Mouse (Mus musculus) limb, embryonic 15.5 days (tissue): Measurements from ENCODE around the gene Tgif1. TPM values are rescaled to one million over a fixed set of nuclear protein-coding genes. Genes with fewer than 3 reads are reported as not detected.

Experiments used
- ATAC-seq: fragments of 200-750 bp; cut with Nextera tagmentation; 2 replicates; pipeline ENCODE4 v1.8.0; 2017; ENCODE audit warnings: low read depth, moderate TSS enrichment; ENCODE audit not compliant: insufficient number of reproducible peaks, low FRiP score, low TSS enrichment
- H3K27ac ChIP-seq: fragments of 300-500 bp; sonication (generic); 2 replicates; pipeline ENCODE4 v1.5.1; 2015; ENCODE audit warnings: moderate library complexity, mild to moderate bottlenecking, inconsistent platforms
- H3K27me3 ChIP-seq: fragments of 300-500 bp; sonication (generic); 2 replicates; pipeline ENCODE4 v1.6.1; 2015; ENCODE audit warnings: inconsistent platforms
- H3K36me3 ChIP-seq: fragments of 300-500 bp; sonication (generic); 2 replicates; pipeline ENCODE4 v1.6.1; 2015; ENCODE audit warnings: inconsistent platforms
- H3K4me1 ChIP-seq: fragments of 300-500 bp; sonication (generic); 2 replicates; pipeline ENCODE4 v1.6.1; 2015; ENCODE audit warnings: inconsistent platforms
- H3K4me2 ChIP-seq: fragments of 300-500 bp; sonication (generic); 2 replicates; pipeline ENCODE4 v1.6.1; 2015; ENCODE audit warnings: mild to moderate bottlenecking, inconsistent platforms
- H3K4me3 ChIP-seq: fragments of 300-500 bp; sonication (generic); 2 replicates; pipeline ENCODE4 v1.5.1; 2015; ENCODE audit warnings: mild to moderate bottlenecking, inconsistent platforms
- H3K9ac ChIP-seq: fragments of 300-500 bp; sonication (generic); 2 replicates; pipeline ENCODE4 v1.6.1; 2015; ENCODE audit warnings: inconsistent platforms
- H3K9me3 ChIP-seq: fragments of 300-500 bp; sonication (generic); 2 replicates; pipeline ENCODE4 v1.6.1; 2016; ENCODE audit warnings: inconsistent platforms
- WGBS: fragments of 180-500 bp; shearing (Covaris S2); methylation state at CpG from one replicate; pipeline ENCODE4 v1.1.7; 2015; 5-methylcytosine and 5-hydroxymethylcytosine counted together
- polyA plus RNA-seq: library from polyadenylated mRNA; unstranded; fragments of >200 nt; fragmentation: Nextera tagmentation; extraction: Ambion mirVana; gene quantifications from 2 replicates; pipeline ENCODE4 v1.2.1, GENCODE M21; 2015

Tgif1 gene
- polyA plus RNA-seq, 1 experiment from 2014 or later: 64.6 TPM

DNA sequence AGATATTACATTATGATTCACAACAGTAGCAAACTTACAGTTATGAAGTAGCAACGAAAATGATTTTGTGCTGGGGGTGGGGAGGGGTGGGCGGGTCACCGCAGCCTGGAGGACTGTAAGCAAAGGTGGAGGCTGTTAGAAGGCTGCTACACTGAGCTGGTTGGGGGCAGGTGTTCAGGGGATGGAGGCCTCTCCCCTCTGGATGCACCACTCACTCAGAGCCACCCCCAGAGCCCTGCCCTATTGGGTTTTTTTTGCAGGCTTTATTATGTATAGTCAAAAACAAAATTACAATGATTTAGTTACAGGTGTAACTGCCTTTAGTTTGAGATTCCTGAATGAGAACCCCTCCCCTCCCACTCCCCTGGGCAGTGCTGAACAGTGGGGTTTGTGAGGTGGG lies 11.3 kb upstream of the Tgif1 start:
- H3K27me3 ChIP-seq: no peaks in the 10 kb centered on the region
- H3K4me2 ChIP-seq: no peak overlapping the region
- WGBS: 85% methylated on average over 3 of the region's 3 CpGs
- no peaks in the 10 kb centered on the region for H3K36me3 ChIP-seq
- no peak overlapping the region for H3K27ac ChIP-seq
- ATAC-seq: no peak
- H3K9me3 ChIP-seq: no peaks in the 10 kb centered on the region
- H3K9ac ChIP-seq: no peak overlapping the region
- no peaks in the 10 kb centered on the region for H3K4me1 ChIP-seq
- H3K4me3 ChIP-seq: no peak overlapping the region

DNA sequence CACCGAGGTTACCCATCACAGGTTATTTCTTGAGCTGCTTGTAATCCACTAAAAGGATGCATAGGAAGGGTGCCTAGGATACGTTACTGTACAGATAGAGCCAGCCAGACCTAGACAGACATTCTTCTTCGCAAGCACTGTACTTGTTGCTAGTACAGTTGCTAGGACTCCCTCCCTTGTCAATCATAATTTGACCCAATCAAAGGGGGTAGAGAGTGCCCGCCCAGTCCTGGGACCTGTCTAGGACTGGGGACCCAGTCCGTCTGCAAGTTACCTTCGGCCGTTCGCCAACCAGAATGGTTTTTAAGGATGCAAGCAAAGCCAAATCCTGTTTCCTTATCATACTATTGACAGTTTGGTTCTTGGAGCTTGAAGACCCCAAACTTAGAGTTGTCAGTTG lies 10.8 kb upstream of the Tgif1 start:
- Histone ChIP-seq H3K27ac (no peak overlapping the region), H3K9me3 (no peaks in the 10 kb centered on the region), H3K4me2 (no peak overlapping the region), H3K9ac (no peak overlapping the region), H3K4me3 (no peak overlapping the region), H3K4me1 (no peaks in the 10 kb centered on the region), H3K36me3 (no peaks in the 10 kb centered on the region), H3K27me3 (no peaks in the 10 kb centered on the region)
- WGBS: 92% methylated on average over 8 of the region's 8 CpGs
- no peak for ATAC-seq

DNA sequence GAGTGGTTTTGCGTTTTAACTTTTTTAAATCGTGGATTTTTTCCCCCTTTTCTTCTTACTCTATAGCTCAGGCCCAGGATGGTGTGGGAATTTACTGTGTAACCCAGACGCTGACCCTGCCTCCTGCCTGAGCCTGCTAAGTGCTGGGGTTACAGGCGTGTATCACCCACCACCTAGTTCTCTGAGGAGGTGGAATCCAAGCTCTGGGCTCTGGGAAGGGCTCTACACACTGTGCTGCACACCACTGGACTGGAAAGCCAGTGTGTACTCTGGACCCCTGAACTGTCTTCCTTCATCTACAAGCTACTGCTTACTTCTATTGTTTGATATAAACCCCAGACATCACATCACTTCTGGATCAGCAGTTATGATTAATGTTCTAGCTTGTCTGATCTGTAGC lies 5.5 kb upstream of the Tgif1 start:
- H3K9ac ChIP-seq: no peak overlapping the region
- WGBS: 82% methylated on average over 4 of the region's 4 CpGs
- no peaks in the 10 kb centered on the region for H3K36me3 ChIP-seq
- H3K4me3 ChIP-seq: no peak overlapping the region
- no peak overlapping the region for H3K4me2 ChIP-seq
- no peaks in the 10 kb centered on the region for H3K27me3 ChIP-seq
- ATAC-seq: no peak
- H3K27ac ChIP-seq: no peak overlapping the region
- H3K9me3 ChIP-seq: no peaks in the 10 kb centered on the region
- H3K4me1 ChIP-seq: peaks cover 6% of the 10 kb centered on the region

DNA sequence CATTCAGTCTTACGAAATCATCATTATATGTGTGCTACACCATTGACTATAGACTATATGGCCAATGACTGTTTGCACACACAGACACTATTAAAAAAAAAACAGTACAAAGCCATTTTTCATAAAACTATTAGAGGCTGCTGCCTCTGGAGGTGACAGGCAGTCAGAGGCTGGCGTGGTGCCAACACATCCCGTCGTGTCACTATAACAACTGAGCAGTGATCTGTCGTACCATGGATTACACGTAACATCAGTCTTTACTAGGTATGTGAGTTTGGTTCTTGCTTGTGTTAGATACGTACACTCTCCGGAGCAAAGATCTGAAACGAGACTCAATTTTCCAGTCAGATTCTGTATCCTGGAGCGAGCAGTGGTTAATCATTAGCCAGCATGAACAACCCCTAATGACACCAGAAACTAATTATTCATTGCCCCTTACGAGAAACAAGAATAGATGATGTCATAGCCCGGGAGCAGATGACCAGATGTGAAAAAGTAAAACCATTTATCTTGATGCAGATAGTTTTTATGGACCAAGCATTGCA lies 3.6 kb upstream of the Tgif1 start:
- Histone ChIP-seq H3K36me3 (no peaks in the 10 kb centered on the region), H3K4me3 (no peak overlapping the region), H3K27ac (no peak overlapping the region), H3K9ac (no peak overlapping the region), H3K4me1 (peaks cover 6% of the 10 kb centered on the region), H3K27me3 (no peaks in the 10 kb centered on the region), H3K9me3 (no peaks in the 10 kb centered on the region), H3K4me2 (no peak overlapping the region)
- 59% methylated on average over 12 of the region's 12 CpGs for WGBS
- ATAC-seq: no peak

DNA sequence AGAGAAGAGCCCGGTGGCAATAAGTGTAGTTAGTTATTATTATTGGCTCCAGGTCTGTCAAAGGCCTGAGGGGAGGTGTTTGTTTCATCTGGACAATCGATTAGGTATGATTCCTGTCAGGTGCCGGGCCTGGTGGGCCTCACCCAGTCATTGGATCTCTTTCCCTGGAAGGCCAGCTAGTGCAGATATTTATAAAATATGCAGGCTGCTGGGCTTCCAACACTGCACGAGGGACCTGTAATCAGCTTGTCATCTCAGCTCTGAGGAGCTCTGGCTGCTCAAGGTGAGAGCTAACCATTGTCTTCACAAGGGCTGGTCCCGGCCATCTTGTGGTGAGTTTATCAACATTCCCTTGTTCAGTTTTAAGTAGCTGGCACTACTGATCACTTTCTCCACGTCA lies 675 bp upstream of the Tgif1 start:
- Histone ChIP-seq H3K27me3 (no peaks in the 10 kb centered on the region), H3K4me3 (peak overlapping the region; percentile 73), H3K36me3 (no peaks in the 10 kb centered on the region), H3K9me3 (no peaks in the 10 kb centered on the region), H3K9ac (no peak overlapping the region), H3K4me1 (peaks cover 6% of the 10 kb centered on the region), H3K4me2 (peak overlapping the region; percentile 96), H3K27ac (peak overlapping the region; percentile 97)
- 24% methylated on average over 6 of the region's 6 CpGs for WGBS
- ATAC-seq: no peak

DNA sequence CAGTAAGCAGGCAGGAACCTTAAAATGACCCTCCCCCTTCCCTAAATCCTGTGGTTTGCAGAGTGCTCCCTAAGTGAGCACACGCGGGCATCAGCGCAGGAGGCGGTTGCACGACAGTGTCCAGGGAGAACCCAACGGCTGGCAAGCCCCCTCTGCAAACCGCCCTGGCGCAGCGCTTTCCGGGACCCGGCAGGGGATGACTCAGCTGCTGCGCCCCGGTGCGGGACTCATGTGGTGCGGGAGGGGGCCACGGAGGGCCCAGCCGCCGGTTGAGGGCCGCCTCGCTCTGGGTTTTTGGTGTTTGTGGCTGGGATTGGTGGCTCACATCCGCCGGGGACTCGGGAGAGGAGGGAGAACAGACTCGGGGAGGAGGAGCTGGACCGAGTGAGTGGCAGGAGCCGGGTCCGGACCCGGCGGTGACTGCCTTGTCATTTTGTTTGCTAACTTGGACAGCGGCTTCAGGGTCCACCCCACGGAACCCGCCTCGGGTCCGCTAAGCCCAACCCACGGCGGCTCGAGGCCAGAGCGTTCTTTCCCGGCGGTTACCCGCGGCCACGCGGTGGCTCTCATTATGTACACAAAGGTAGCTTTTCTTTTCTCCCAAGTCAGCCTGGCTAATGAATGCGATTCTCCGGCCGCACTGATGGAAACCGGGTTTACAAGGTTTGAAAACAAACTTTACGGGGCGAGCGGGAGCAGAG lies 510 bp downstream of the Tgif1 start:
- peak; percentile 62 for ATAC-seq
- H3K9me3 ChIP-seq: no peaks in the 10 kb centered on the region
- H3K27me3 ChIP-seq: no peaks in the 10 kb centered on the region
- H3K4me2 ChIP-seq: peak overlapping the region; percentile 96
- peak overlapping the region; percentile 97 for H3K27ac ChIP-seq
- no peaks in the 10 kb centered on the region for H3K36me3 ChIP-seq
- peak overlapping the region; percentile 73 for H3K4me3 ChIP-seq
- peak overlapping the region; percentile 60 for H3K9ac ChIP-seq
- under 1% methylated on average over 51 of the region's 51 CpGs for WGBS
- peaks cover 6% of the 10 kb centered on the region for H3K4me1 ChIP-seq

DNA sequence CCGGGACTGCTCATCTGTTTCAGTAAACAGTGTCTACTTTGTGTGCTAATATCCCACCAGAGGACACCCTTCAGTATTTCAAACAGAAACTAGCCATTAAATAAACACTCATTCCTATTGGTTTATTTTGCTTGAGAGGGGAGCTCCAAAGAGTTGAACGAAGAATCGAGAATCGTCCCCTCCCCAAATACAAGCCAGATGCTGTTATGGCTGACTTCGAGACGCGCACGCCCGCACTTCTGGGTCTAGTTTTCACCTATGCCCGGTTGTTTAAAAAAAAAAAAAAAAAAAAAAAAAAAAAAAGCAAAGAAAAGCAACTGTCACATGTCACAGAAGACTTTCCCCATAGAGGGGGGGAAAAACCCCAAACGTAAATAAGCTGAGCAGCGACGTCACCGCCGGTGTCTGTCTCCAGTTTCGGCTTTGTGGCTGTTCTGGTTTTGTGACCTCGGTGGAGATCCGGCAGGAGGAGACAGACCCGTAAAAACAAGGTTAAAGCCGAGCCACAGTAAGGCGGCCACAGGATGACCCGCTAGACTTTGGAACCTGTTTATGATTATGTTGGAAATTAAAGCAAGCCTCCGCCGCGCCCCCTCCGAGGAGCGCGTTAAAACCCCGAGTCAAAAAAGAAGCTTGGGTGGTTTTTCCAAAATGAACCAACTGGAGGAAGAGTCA lies 1.2 kb downstream of the Tgif1 start:
- Histone ChIP-seq H3K9me3 (no peaks in the 10 kb centered on the region), H3K27ac (peak overlapping the region; percentile 97), H3K36me3 (no peaks in the 10 kb centered on the region), H3K4me3 (peak overlapping the region; percentile 73), H3K4me1 (peaks cover 6% of the 10 kb centered on the region), H3K9ac (peak overlapping the region; percentile 76), H3K4me2 (peak overlapping the region; percentile 96), H3K27me3 (no peaks in the 10 kb centered on the region)
- no peak for ATAC-seq
- WGBS: under 1% methylated on average over 29 of the region's 29 CpGs

DNA sequence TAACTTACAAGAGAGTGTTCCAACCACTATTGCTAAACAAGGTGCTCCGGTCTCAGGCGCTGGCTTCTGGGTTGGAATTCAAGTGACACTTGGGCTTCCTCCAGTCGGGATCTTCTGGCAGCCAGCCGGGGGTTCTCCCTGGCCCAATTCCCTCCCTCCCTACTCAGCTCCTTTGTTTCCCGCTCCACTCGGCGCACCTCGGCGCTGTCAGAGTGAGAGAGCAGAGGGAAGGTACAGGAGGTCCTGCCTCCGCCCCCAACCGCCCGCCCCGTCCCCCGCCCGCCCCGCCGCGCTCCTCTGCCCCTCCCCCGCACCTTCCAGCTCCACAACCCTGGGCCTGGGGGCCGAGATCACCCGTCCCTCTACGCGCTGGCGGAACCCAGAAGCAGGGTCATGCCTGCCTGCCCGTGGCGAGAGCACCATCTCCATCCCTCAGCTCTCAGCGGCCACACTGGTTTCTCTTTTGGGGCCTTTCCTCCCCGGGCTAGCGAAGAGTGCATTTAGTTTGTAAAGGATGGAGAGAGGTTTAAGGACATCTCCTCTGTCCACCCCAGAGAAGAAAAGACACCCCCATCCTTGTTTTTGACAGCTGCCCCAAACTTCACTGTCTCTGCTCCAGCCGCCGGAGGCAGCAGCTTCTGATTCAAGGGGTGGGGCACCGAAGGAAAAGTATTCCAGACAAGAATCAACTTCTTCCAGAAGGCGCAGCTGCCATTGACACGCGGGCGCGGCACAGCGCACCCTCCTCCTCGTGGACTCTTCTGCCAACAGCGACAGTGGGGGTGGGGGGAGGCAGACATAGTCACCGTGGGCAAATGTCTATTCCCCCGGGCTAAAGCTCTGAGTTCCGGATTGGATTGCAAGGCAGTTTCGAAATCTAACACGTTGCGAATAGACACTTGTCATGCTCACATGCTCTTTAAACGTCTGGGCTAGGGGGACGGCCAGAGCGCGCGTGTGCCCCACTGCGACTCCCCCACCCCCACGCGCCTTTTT lies 2.1 kb downstream of the Tgif1 start:
- Histone ChIP-seq H3K27me3 (no peaks in the 10 kb centered on the region), H3K4me3 (peak overlapping the region; percentile 73), H3K27ac (peak overlapping the region; percentile 97), H3K4me2 (peak overlapping the region; percentile 96), H3K36me3 (no peaks in the 10 kb centered on the region), H3K9ac (peak overlapping the region; percentile 76), H3K4me1 (peaks cover 8% of the 10 kb centered on the region), H3K9me3 (no peaks in the 10 kb centered on the region)
- under 1% methylated on average over 52 of the region's 54 CpGs for WGBS
- peak; percentile 63 for ATAC-seq

DNA sequence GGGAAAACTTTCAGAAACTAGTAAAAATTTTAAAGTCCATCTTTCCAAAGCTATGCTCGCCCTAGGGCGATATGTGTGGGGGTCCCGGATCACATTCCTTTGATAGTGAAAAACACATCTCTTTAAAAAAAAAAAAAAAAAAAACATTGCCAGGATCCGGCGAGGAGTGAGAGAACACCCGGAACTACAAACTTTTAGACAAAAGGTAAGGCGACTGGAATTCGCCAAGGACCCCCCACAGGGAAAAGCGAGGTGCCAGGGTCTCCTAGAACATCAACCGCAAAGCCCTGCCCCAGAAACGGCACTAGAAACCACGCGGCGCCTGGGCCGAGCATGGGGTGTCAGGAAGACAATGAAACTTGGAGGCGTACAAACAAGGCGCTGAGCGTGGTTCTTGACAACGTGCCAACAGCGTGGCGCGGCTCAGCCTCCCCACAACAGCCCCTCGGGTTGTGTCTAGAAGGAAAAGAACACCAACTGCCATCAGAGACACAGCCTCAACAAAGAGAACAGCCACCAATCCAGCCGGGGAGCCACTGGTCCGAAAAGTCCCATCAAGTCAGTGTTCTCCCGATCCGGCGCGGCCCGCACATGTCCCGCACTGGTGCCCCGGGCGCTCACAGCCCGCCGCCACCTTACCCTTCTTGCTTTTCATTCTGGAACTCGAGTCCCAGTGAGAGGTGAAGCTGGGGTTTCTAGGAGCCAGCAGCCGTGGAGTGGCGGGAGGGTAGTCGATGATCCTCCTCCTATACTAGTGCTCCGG lies 2.9 kb downstream of the Tgif1 start:
- Histone ChIP-seq H3K9me3 (no peaks in the 10 kb centered on the region), H3K9ac (peak overlapping the region; percentile 76), H3K4me1 (peaks cover 15% of the 10 kb centered on the region), H3K4me3 (peak overlapping the region; percentile 73), H3K27ac (peak overlapping the region; percentile 97), H3K36me3 (peaks cover 6% of the 10 kb centered on the region), H3K27me3 (no peaks in the 10 kb centered on the region), H3K4me2 (peak overlapping the region; percentile 96)
- WGBS: under 1% methylated on average over 40 of the region's 40 CpGs
- no peak for ATAC-seq

DNA sequence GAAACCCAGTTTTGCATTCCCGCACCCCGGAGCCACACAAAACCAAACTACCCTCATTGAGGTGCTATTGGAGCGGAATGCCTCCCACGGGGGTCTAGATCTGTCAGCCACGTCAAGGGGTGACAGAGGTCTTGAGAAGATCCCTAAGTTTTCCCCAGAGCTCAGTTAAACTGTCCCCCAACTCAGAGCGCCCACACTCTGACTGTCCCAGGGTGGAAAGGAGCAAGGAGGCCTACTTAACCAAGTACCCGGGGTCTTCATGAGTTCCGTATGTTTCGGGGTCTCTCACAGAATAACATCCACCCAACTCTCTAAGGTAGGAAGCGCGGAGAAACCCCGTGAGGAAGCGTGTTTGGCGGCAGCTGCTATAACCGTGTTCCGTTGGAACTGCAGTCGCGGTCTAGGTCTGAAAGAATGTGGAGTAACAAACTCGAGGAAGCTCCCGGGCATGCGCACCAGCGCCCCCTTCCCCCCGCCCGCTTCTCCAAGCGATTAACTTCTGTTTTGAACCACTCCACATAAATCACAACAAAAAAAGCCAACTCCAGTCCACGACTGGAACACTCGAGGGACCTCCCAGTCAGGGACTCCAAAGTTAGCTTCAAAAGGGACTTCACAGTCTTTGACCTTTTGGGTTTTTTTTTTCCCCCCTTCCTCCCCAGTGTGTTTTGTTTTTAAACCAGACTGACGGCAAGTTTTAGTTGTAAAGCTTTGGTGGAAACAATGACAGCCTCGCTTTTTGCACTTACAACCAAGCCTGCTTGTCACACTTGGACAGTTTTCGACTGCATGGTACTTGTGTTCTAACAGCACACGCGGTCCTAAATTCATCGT lies 3.7 kb downstream of the Tgif1 start:
- H3K9ac ChIP-seq: peak overlapping the region; percentile 76
- peak overlapping the region; percentile 97 for H3K27ac ChIP-seq
- H3K9me3 ChIP-seq: no peaks in the 10 kb centered on the region
- H3K4me2 ChIP-seq: peak overlapping the region; percentile 96
- WGBS: under 1% methylated on average over 33 of the region's 33 CpGs
- peaks cover 12% of the 10 kb centered on the region for H3K36me3 ChIP-seq
- H3K27me3 ChIP-seq: no peaks in the 10 kb centered on the region
- H3K4me1 ChIP-seq: peaks cover 23% of the 10 kb centered on the region
- no peak for ATAC-seq
- H3K4me3 ChIP-seq: peak overlapping the region; percentile 73
